Mouse (Mus musculus): ENCODE data around the gene Gab2. TPM values are rescaled to one million over a fixed set of nuclear protein-coding genes. Genes with fewer than 3 reads are reported as not detected.
A peak's percentile ranks its signal among the peaks of the same experiment; 100 is the strongest.
"Not testable (repeated sequence)": the region's sequence is repeated elsewhere in the genome, so short reads cannot be mapped to it uniquely, and the experiment has no call there.

Gene Gab2
- total and polyA plus RNA-seq, 3 experiments: 0.12 to 0.50 (median 0.30) TPM

GRCm38 (mm10) chr7:97211117-97211516 lies 129.7 kb downstream of the Gab2 start:
- dilution Hi-C loops (cut with MboI; ENCODE audit: extremely low pct_ligation_motif_present, extremely low pct_unique_long_range_greater_than_20kb, low sequenced_read_pairs): no loop called here
- in situ Hi-C loops (cut with MboI; ENCODE audit: low pct_ligation_motif_present, low pct_unique_long_range_greater_than_20kb, low sequenced_read_pairs): no loop called here
- Histone ChIP-seq H3K36me3 (replicated peaks in 1 of 2; ENCODE audit: control insufficient read depth in 1 of 2, insufficient read depth in 1 of 2, low read length in 1 of 2) (no peaks in the 10 kb centered on the region), H3K9me3 (replicated peaks; ENCODE audit: low read length) (no peaks in the 10 kb centered on the region), H3K9ac (ENCODE audit: insufficient read depth, low read depth) (no peak overlapping the region), H3K79me2 (replicated peaks; ENCODE audit: control insufficient read depth, extremely low read depth, insufficient read depth, poor library complexity, severe bottlenecking) (no peaks in the 10 kb centered on the region), H3K4me1 (ENCODE audit: control insufficient read depth in 1 of 2, insufficient read depth in 2 of 2) (peaks cover 2 to 20% of the 10 kb centered on the region in 2 experiments; a peak in 2 of 4 replicates), H3K27ac (ENCODE audit: insufficient read depth, low read depth) (no peak overlapping the region), H3K4me3 (replicated peaks in 1 of 3; ENCODE audit: low read depth in 2 of 3, low read length in 2 of 3, poor library complexity in 1 of 3) (no peak overlapping the region), H3K4me2 (ENCODE audit: insufficient read depth, low read depth, poor library complexity, severe bottlenecking) (no peak overlapping the region), H3K27me3 (replicated peaks) (no peaks in the 10 kb centered on the region)
- peak; percentile 29 for DNase-seq (ENCODE audit: extremely low read depth)
- no peak for TF ChIP-seq NRF1 (IDR thresholded peaks at IDR 0.05; ENCODE audit: low read depth, low read length)
- 0 out of 2 replicates have a peak, but pooled peaks have one; percentile 25 for TF ChIP-seq BHLHE40 (IDR thresholded peaks at IDR 0.05; ENCODE audit: low read depth, low read length)

DNA sequence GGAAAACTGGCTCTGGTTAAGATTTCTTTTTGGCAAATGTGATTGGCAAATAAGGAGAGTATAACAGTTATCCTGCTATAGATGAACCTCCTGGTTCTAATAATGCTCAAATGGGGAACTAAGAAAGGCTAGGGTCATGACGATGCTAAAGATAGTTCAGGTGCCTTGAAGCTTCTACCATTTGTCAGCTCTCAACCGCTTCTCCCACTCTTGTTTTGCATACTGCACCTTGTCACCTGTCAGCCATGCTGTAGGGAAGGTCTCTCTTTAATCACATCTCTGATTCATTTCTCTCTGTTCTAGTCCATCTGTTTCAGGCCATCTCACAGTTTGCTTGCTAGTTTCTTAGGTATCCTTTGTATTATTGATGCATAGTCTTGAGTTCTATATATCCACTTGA lies 142.4 kb downstream of the Gab2 start:
- Histone ChIP-seq H3K79me2 (replicated peaks; ENCODE audit: control insufficient read depth, extremely low read depth, insufficient read depth, poor library complexity, severe bottlenecking) (no peaks in the 10 kb centered on the region), H3K4me1 (ENCODE audit: control insufficient read depth in 1 of 2, insufficient read depth in 2 of 2) (peaks cover 2 to 15% of the 10 kb centered on the region in 2 experiments; a peak in 3 of 4 replicates), H3K9ac (ENCODE audit: insufficient read depth, low read depth) (no peak overlapping the region), H3K27me3 (replicated peaks) (no peaks in the 10 kb centered on the region), H3K4me2 (ENCODE audit: insufficient read depth, low read depth, poor library complexity, severe bottlenecking) (no peak overlapping the region), H3K4me3 (replicated peaks in 1 of 3; ENCODE audit: low read depth in 2 of 3, low read length in 2 of 3, poor library complexity in 1 of 3) (no peak overlapping the region), H3K27ac (ENCODE audit: insufficient read depth, low read depth) (no peak overlapping the region), H3K36me3 (replicated peaks in 1 of 2; ENCODE audit: control insufficient read depth in 1 of 2, insufficient read depth in 1 of 2, low read length in 1 of 2) (no peaks in the 10 kb centered on the region), H3K9me3 (replicated peaks; ENCODE audit: low read length) (no peaks in the 10 kb centered on the region)
- dilution Hi-C loops (cut with MboI; ENCODE audit: extremely low pct_ligation_motif_present, extremely low pct_unique_long_range_greater_than_20kb, low sequenced_read_pairs): no loop called here
- in situ Hi-C loops (cut with MboI; ENCODE audit: low pct_ligation_motif_present, low pct_unique_long_range_greater_than_20kb, low sequenced_read_pairs): no loop called here
- TF ChIP-seq ZMIZ1 (IDR thresholded peaks at IDR 0.05; ENCODE audit: low read depth, low read length) (no peak), EP300 (IDR thresholded peaks at IDR 0.05; ENCODE audit: low read length) (no peak), ELF1 (IDR thresholded peaks at IDR 0.05; ENCODE audit: low read depth, low read length) (no peak), RAD21 (IDR thresholded peaks at IDR 0.05; ENCODE audit: low read depth, low read length) (no peak), JUN (IDR thresholded peaks at IDR 0.05; ENCODE audit: insufficient read depth, low read depth, low read length) (no peak), BHLHE40 (IDR thresholded peaks at IDR 0.05; ENCODE audit: low read depth, low read length) (peak; percentile 28; the same call in 1 of the 2 replicates)
- DNase-seq (ENCODE audit: extremely low read depth): peak; percentile 55

DNA sequence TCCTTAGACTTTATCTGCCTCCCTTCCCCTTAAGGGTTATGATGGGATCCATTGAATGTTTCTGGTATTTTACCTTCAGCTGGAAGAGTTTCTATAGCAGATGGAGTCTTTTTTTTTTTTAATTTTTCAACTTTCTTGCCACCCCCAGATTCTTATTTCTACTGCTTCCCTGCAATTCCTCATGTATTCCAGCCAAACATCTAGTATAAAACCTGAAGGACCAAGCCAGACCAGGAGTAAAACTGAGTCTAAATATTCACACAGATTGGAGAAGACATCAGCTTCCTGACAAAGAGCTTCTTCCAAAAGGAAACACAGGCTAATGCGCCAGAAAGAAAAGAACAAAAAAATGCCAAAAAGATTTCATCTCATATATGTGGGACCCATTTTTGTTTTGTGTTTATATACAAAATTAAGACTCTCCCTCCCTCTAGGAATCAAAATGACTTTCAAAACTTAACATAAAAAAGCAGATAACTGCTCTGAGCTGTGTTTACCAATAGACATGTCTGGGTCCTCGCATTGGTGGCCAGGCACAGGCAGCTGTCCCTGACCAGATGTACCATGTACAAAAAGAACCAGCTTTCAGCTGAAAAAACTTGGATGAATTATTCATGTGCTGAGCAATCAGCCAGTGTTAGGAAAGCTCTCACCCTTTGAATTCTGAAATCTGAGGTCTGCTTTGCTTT lies 164.0 kb downstream of the Gab2 start:
- dilution Hi-C loops (cut with MboI; ENCODE audit: extremely low pct_ligation_motif_present, extremely low pct_unique_long_range_greater_than_20kb, low sequenced_read_pairs): no loop called here

GRCm38 (mm10) chr7:97245950-97246578 lies 164.7 kb downstream of the Gab2 start:
- dilution Hi-C loops (cut with MboI; ENCODE audit: extremely low pct_ligation_motif_present, extremely low pct_unique_long_range_greater_than_20kb, low sequenced_read_pairs); in situ Hi-C loops (cut with MboI; ENCODE audit: low pct_ligation_motif_present, low pct_unique_long_range_greater_than_20kb, low sequenced_read_pairs): not testable (repeated sequence)

More for the DNA sequence above, 164.0 kb downstream of the Gab2 start:
- Histone ChIP-seq H3K27me3 (replicated peaks) (no peaks in the 10 kb centered on the region), H3K4me2 (ENCODE audit: insufficient read depth, low read depth, poor library complexity, severe bottlenecking) (no peak overlapping the region), H3K27ac (ENCODE audit: insufficient read depth, low read depth) (no peak overlapping the region), H3K9ac (ENCODE audit: insufficient read depth, low read depth) (no peak overlapping the region), H3K79me2 (replicated peaks; ENCODE audit: control insufficient read depth, extremely low read depth, insufficient read depth, poor library complexity, severe bottlenecking) (no peaks in the 10 kb centered on the region), H3K9me3 (replicated peaks; ENCODE audit: low read length) (no peaks in the 10 kb centered on the region), H3K36me3 (replicated peaks in 1 of 2; ENCODE audit: control insufficient read depth in 1 of 2, insufficient read depth in 1 of 2, low read length in 1 of 2) (no peaks in the 10 kb centered on the region), H3K4me3 (replicated peaks in 1 of 3; ENCODE audit: low read depth in 2 of 3, low read length in 2 of 3, poor library complexity in 1 of 3) (no peak overlapping the region), H3K4me1 (ENCODE audit: control insufficient read depth in 1 of 2, insufficient read depth in 2 of 2) (no peaks in the 10 kb centered on the region)
- TF ChIP-seq EP300 (IDR thresholded peaks at IDR 0.05; ENCODE audit: low read length) (no peak), ZMIZ1 (IDR thresholded peaks at IDR 0.05; ENCODE audit: low read depth, low read length) (no peak)
- in situ Hi-C loops (cut with MboI; ENCODE audit: low pct_ligation_motif_present, low pct_unique_long_range_greater_than_20kb, low sequenced_read_pairs): no loop called here
- no peak for DNase-seq (ENCODE audit: extremely low read depth)

More at GRCm38 (mm10) chr7:97245950-97246578, 164.7 kb downstream of the Gab2 start:
- H3K79me2 ChIP-seq (replicated peaks; ENCODE audit: control insufficient read depth, extremely low read depth, insufficient read depth, poor library complexity, severe bottlenecking); H3K4me1 ChIP-seq (ENCODE audit: control insufficient read depth in 1 of 2, insufficient read depth in 2 of 2); H3K36me3 ChIP-seq (replicated peaks in 1 of 2; ENCODE audit: control insufficient read depth in 1 of 2, insufficient read depth in 1 of 2, low read length in 1 of 2); DNase-seq (ENCODE audit: extremely low read depth); H3K4me3 ChIP-seq (replicated peaks in 1 of 3; ENCODE audit: low read depth in 2 of 3, low read length in 2 of 3, poor library complexity in 1 of 3); H3K9ac ChIP-seq (ENCODE audit: insufficient read depth, low read depth); H3K4me2 ChIP-seq (ENCODE audit: insufficient read depth, low read depth, poor library complexity, severe bottlenecking); H3K27ac ChIP-seq (ENCODE audit: insufficient read depth, low read depth); H3K9me3 ChIP-seq (replicated peaks; ENCODE audit: low read length); H3K27me3 ChIP-seq (replicated peaks): not testable (repeated sequence)
